Mouse (Mus musculus) midbrain, postnatal 0 days (tissue): ENCODE measurements around the gene Hspa14. TPM values are rescaled to one million over a fixed set of nuclear protein-coding genes. Genes with fewer than 3 reads are reported as not detected.

Experiments
- ATAC-seq: fragments of 200-750 bp; cut with Nextera tagmentation; 2 replicates; pipeline ENCODE4 v1.8.0; 2017; ENCODE audit warnings: moderate number of reproducible peaks, mild to moderate bottlenecking, moderate TSS enrichment, moderate library complexity; ENCODE audit not compliant: low FRiP score
- DNase-seq: peaks from one replicate; pipeline ENCODE4 v3.0.0-alpha.2; 2015; ENCODE audit warnings: low spot score
- H3K27ac ChIP-seq: fragments of 300-500 bp; sonication (generic); 2 replicates; pipeline ENCODE4 v1.5.1; 2014; ENCODE audit warnings: low read depth, mild to moderate bottlenecking, low read length, mixed read lengths
- H3K27me3 ChIP-seq: fragments of 300-500 bp; sonication (generic); 2 replicates; pipeline ENCODE4 v1.6.1; 2014; ENCODE audit warnings: low read length, control low read depth, mixed read lengths; ENCODE audit not compliant: insufficient read depth
- H3K36me3 ChIP-seq: fragments of 300-500 bp; sonication (generic); 2 replicates; pipeline ENCODE4 v1.6.1; 2014; ENCODE audit warnings: low read length, control low read depth, mixed read lengths; ENCODE audit not compliant: insufficient read depth
- H3K4me1 ChIP-seq: fragments of 300-500 bp; sonication (generic); 2 replicates; pipeline ENCODE4 v1.6.1; 2014; ENCODE audit warnings: mild to moderate bottlenecking, control low read depth, antibody characterized with exemption, low read length, mixed read lengths; ENCODE audit not compliant: insufficient read depth
- H3K4me2 ChIP-seq: fragments of 300-500 bp; sonication (generic); 2 replicates; pipeline ENCODE4 v1.6.1; 2014; ENCODE audit warnings: low read depth, mild to moderate bottlenecking, low read length, mixed read lengths; ENCODE audit not compliant: poor library complexity, severe bottlenecking
- H3K4me3 ChIP-seq: fragments of 300-500 bp; sonication (generic); 2 replicates; pipeline ENCODE4 v1.5.1; 2014; ENCODE audit warnings: low read depth, mild to moderate bottlenecking, low read length, moderate library complexity
- H3K9ac ChIP-seq: fragments of 300-500 bp; sonication (generic); replicated peaks from 2 replicates; pipeline ENCODE4 v1.6.1; 2014; ENCODE audit warnings: mild to moderate bottlenecking, low read length, moderate library complexity, mixed read lengths; ENCODE audit not compliant: poor library complexity, severe bottlenecking
- H3K9me3 ChIP-seq: fragments of 300-500 bp; sonication (generic); 2 replicates; pipeline ENCODE4 v1.6.1; 2016; ENCODE audit warnings: low read length, control low read depth
- CTCF ChIP-seq: IDR thresholded peaks from 2 replicates; pipeline ENCODE4 v1.5.1; 2016; ENCODE audit warnings: antibody characterized with exemption, mild to moderate bottlenecking
- WGBS: fragments of 180-500 bp; shearing (Covaris S2); extraction: QIAGEN DNeasy Blood & Tissue Kit; methylation state at CpG from one replicate; pipeline ENCODE4 v1.1.7; 2014; 5-methylcytosine and 5-hydroxymethylcytosine counted together
- polyA plus RNA-seq: library from polyadenylated mRNA; unstranded; fragments of >200 nt; fragmentation: Nextera tagmentation; extraction: Ambion mirVana; gene quantifications from 2 replicates; pipeline ENCODE4 v1.2.1, GENCODE M21; 2015
- total RNA-seq: library from RNA; depleted of rRNA; stranded (reverse); fragments of >200 nt; gene quantifications from 2 replicates; pipeline ENCODE4 v1.2.3, GENCODE M21; 2014; rRNA removed

Gene Hspa14
- total and polyA plus RNA-seq, 2 experiments from 2014 or later = 42.7 to 45.1 TPM

DNA sequence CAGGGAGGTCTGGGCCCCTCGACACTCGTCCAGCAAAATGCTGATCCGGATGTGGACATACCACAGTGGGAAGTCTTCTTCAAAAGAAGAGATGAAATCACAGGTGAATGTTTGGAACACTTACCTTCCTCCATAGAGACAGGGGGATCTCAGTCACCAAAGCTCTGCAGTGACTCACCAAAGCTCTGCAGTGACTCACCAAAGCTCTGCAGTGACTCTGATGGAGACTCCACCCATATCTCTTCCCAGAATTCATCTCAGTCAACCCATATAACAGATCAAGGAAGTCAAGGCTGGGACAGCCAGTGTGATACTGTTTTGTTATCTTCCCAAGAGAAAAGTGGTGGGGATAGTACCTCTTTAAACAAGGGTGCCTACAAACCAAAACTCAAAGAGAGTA, 59.5 kb downstream of the Hspa14 start:
- Histone ChIP-seq H3K27ac (no peak overlapping the region), H3K4me3 (no peak overlapping the region), H3K4me1 (no peaks in the 10 kb centered on the region), H3K36me3 (peaks cover 25% of the 10 kb centered on the region), H3K27me3 (no peaks in the 10 kb centered on the region), H3K4me2 (no peak overlapping the region), H3K9me3 (no peaks in the 10 kb centered on the region), H3K9ac (no peak overlapping the region)
- DNase-seq (no peak), ATAC-seq (no peak)
- no peak for TF ChIP-seq CTCF
- 85% methylated on average over 3 of the region's 3 CpGs for WGBS

- H3K4me2 ChIP-seq = no peak overlapping the region
- no peak overlapping the region for H3K27ac ChIP-seq
- no peaks in the 10 kb centered on the region for H3K27me3 ChIP-seq
- no peak for TF ChIP-seq CTCF
- H3K9ac ChIP-seq = no peak overlapping the region
- no peaks in the 10 kb centered on the region for H3K4me1 ChIP-seq
- H3K9me3 ChIP-seq = no peaks in the 10 kb centered on the region
- ATAC-seq (no peak), DNase-seq (no peak)
- H3K4me3 ChIP-seq = no peak overlapping the region
- peaks cover 35% of the 10 kb centered on the region for H3K36me3 ChIP-seq
- 73% methylated on average over 2 of the region's 2 CpGs for WGBS
Observed at GRCm38 (mm10) chr2:3449431-3449830, 63.2 kb downstream of the Hspa14 start.

DNA sequence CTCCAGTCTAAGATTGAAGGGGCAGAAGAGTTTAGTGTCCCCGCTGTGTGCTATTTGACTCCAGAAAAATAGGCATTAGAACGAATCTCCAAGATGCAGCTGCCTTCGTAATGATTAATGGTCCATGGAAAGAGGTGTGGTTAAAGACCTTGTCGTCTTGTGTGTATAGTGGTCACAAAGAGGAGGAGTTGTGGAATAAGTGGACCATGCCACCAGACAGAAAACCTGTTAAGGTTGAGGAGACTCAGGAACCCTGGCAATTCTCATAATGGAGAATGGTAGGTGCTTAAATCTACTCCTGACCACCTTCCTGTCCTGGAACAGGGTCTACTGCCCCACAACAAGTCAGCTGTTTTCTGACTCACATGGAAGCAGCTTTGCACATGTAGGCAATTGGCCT, 66.6 kb downstream of the Hspa14 start:
- ATAC-seq (no peak), DNase-seq (no peak)
- TF ChIP-seq CTCF = no peak
- no peak overlapping the region for H3K4me3 ChIP-seq
- H3K36me3 ChIP-seq = peaks cover 46% of the 10 kb centered on the region
- H3K27ac ChIP-seq = no peak overlapping the region
- no peaks in the 10 kb centered on the region for H3K9me3 ChIP-seq
- no peak overlapping the region for H3K4me2 ChIP-seq
- no peak overlapping the region for H3K9ac ChIP-seq
- no peaks in the 10 kb centered on the region for H3K27me3 ChIP-seq
- no peaks in the 10 kb centered on the region for H3K4me1 ChIP-seq
- 83% methylated on average over 4 of the region's 4 CpGs for WGBS

DNA sequence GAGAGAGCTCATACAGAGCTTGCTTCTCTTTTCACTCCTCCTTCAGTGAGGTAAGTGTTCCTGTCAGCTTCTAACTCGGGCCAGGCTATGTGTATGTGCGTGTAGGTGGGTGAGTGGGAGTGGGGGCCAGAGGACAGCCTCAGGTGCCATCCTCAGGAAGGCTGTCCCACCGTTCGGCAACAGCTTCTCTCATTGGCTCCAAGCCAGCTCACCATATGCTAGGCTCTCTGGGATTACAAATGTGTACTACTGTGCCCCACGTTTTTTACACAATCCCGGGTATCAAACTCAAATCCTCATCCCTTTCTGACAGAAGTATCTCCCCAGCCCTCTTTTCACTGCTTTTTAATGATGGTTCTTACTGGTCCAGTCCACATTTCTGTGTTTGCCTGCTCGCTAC, 68.4 kb downstream of the Hspa14 start:
- H3K9ac ChIP-seq = no peak overlapping the region
- no peaks in the 10 kb centered on the region for H3K9me3 ChIP-seq
- no peak overlapping the region for H3K27ac ChIP-seq
- H3K4me3 ChIP-seq = no peak overlapping the region
- no peaks in the 10 kb centered on the region for H3K27me3 ChIP-seq
- H3K4me2 ChIP-seq = no peak overlapping the region
- TF ChIP-seq CTCF = no peak
- no peaks in the 10 kb centered on the region for H3K4me1 ChIP-seq
- 72% methylated on average over 7 of the region's 7 CpGs for WGBS
- DNase-seq (no peak), ATAC-seq (no peak)
- peaks cover 40% of the 10 kb centered on the region for H3K36me3 ChIP-seq

Other genes with a start within 250 kb of the Hspa14 start
- 79.9 and 90.9 TPM in 2 replicates for gene Nmt2, start 228.6 kb downstream of the Hspa14 start, total RNA-seq
- 107 and 108 TPM in 2 replicates for gene Nmt2, start 228.6 kb downstream of the Hspa14 start, polyA plus RNA-seq
- gene Rpp38, start 180.2 kb downstream of the Hspa14 start, total RNA-seq = 6.0 and 8.5 TPM in 2 replicates
- gene Rpp38, start 180.2 kb downstream of the Hspa14 start, polyA plus RNA-seq = 7.3 TPM in 2 replicates
- 1.5 TPM in 1 of 2 replicates, not detected in the other for gene Acbd7, start 176.6 kb downstream of the Hspa14 start, total RNA-seq
- 10.5 and 12.3 TPM in 2 replicates for gene Acbd7, start 176.6 kb downstream of the Hspa14 start, polyA plus RNA-seq
- not detected in 2 replicates for gene Olah, start 115.6 kb downstream of the Hspa14 start, total RNA-seq
- 0.11 and 0.20 TPM in 2 replicates for gene Olah, start 115.6 kb downstream of the Hspa14 start, polyA plus RNA-seq
- 0.76 and 7.2 TPM in 2 replicates for gene Meig1, start 90.2 kb downstream of the Hspa14 start, total RNA-seq
- 10.3 and 19.0 TPM in 2 replicates for gene Meig1, start 90.2 kb downstream of the Hspa14 start, polyA plus RNA-seq
- 6.6 and 9.4 TPM in 2 replicates for gene Dclre1c, start 88.7 kb downstream of the Hspa14 start, total RNA-seq
- gene Dclre1c, start 88.7 kb downstream of the Hspa14 start, polyA plus RNA-seq = 6.3 and 6.8 TPM in 2 replicates
- gene Suv39h2, start 37.8 kb downstream of the Hspa14 start, total RNA-seq = 5.6 and 6.7 TPM in 2 replicates
- 4.8 and 4.9 TPM in 2 replicates for gene Suv39h2, start 37.8 kb downstream of the Hspa14 start, polyA plus RNA-seq
- 10.6 TPM in 2 replicates for gene Gm45902, start within 50 bp of the Hspa14 start, total RNA-seq
- 4.8 and 5.2 TPM in 2 replicates for gene Gm45902, start within 50 bp of the Hspa14 start, polyA plus RNA-seq
- gene Cdnf, start 216 bp upstream of the Hspa14 start, total RNA-seq = 0.47 and 0.55 TPM in 2 replicates
- gene Cdnf, start 216 bp upstream of the Hspa14 start, polyA plus RNA-seq = 0.23 and 0.58 TPM in 2 replicates
- gene Fam107b, start 57.7 kb upstream of the Hspa14 start, total RNA-seq = 26.8 and 50.6 TPM in 2 replicates
- gene Fam107b, start 57.7 kb upstream of the Hspa14 start, polyA plus RNA-seq = 15.6 and 16.0 TPM in 2 replicates